Comparison of ENCODE assay signal across 8 mouse cellular contexts in the genomic region with DNA sequence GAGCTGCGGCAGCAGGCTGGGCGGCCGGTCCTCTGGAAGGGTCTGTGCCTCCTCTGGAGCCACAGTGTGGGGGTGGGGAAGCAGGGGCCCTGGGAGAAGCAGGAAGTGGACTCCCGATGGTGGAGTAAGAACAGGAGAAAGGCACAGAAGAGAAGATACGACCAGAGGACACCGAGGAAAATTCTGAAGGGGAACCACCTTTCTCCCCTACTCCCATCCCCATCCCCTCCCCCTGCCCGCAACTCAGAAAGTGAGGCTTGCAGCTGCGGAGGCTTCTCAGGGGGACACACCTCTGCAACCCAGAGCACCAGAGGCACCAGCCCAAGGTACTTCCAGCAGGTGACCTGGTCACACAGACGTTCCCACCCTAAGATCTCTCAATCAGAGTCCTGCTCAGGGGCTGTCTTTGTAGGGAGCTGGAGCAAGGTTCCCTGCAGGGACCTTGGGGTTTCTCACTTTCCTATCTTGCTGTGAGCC. TPM values are rescaled to one million over a fixed set of nuclear protein-coding genes. Genes with fewer than 3 reads are reported as not detected.
DNase-seq lines count a peak whose midpoint lies in the region; ATAC-seq and TF ChIP-seq lines count a peak whose summit lies in the region.

No protein-coding gene starts in this region.

- ATAC-seq in hindbrain, embryonic 12.5 days (ENCODE audit: low FRiP score), result peak; percentile 78
- ATAC-seq in liver, embryonic 16.5 days (ENCODE audit: low read depth), result no peak

- no peaks in the 10 kb centered on the region for H3K4me1 ChIP-seq in kidney, adult 2 months (ENCODE audit: control insufficient read depth, insufficient read depth, low read length)
- H3K4me1 ChIP-seq in hindbrain, embryonic 12.5 days, result peaks cover 20% of the 10 kb centered on the region
- H3K4me1 ChIP-seq in liver, embryonic 16.5 days (ENCODE audit: control insufficient read depth, low read depth, low read length), result peaks cover 15% of the 10 kb centered on the region
- no peaks in the 10 kb centered on the region for H3K4me1 ChIP-seq in small intestine, adult 2 months (ENCODE audit: control insufficient read depth, insufficient read depth, insufficient read length, low read length)

- no peak overlapping the region for H3K27ac ChIP-seq in kidney, adult 2 months (ENCODE audit: insufficient read depth, low read depth, low read length)
- no peak overlapping the region for H3K27ac ChIP-seq in hindbrain, embryonic 12.5 days
- H3K27ac ChIP-seq in liver, embryonic 16.5 days (ENCODE audit: low read length), result no peak overlapping the region
- no peak overlapping the region for H3K27ac ChIP-seq in small intestine, adult 2 months (ENCODE audit: insufficient read depth, low read depth, low read length)

- H3K27me3 ChIP-seq in kidney, adult 2 months (replicated peaks; ENCODE audit: control insufficient read depth, insufficient read depth, low read length), result no peaks in the 10 kb centered on the region
- peaks cover 23% of the 10 kb centered on the region for H3K27me3 ChIP-seq in hindbrain, embryonic 12.5 days
- peaks cover 8% of the 10 kb centered on the region for H3K27me3 ChIP-seq in liver, embryonic 16.5 days (ENCODE audit: control insufficient read depth, insufficient read depth, low read depth, low read length)
- no peaks in the 10 kb centered on the region for H3K27me3 ChIP-seq in small intestine, adult 2 months (ENCODE audit: control insufficient read depth, insufficient read depth, low read length)

- H3K4me2 ChIP-seq in hindbrain, embryonic 12.5 days (replicated peaks), result peak overlapping the region; percentile 56
- H3K4me2 ChIP-seq in liver, embryonic 16.5 days (ENCODE audit: low read depth, low read length), result peak overlapping the region; percentile 42

- TF ChIP-seq CTCF in kidney, adult 2 months (conservative IDR thresholded peaks at IDR 0.05; ENCODE audit: insufficient read depth, insufficient read length, low read depth, low read length), result no peak
- no peak for TF ChIP-seq CTCF in small intestine, adult 2 months (IDR thresholded peaks at IDR 0.05; ENCODE audit: extremely low read depth, insufficient read length, insufficient replicate concordance, low read depth, low read length)

- DNase-seq in kidney, adult 2 months, result no peak
- DNase-seq in kidney, adult 8-10 months, result no peak
- peak; percentile 80 for DNase-seq in embryo, embryonic 11 days
- DNase-seq in frontal cortex, postnatal 10 days (ENCODE audit: low spot score in 2 of 2), result no peak
- DNase-seq in cerebellum, postnatal 14 days, result no peak

- H3K9ac ChIP-seq in hindbrain, embryonic 12.5 days, result peak overlapping the region; percentile 47; the same call in 1 of the 2 replicates
- H3K9ac ChIP-seq in liver, embryonic 16.5 days (ENCODE audit: low read depth, low read length), result no peak overlapping the region

- 11% methylated on average over 9 of the region's 9 CpGs for WGBS in kidney, adult 2 months
- WGBS in hindbrain, embryonic 12.5 days, result 2% methylated on average over 9 of the region's 9 CpGs
- WGBS in liver, embryonic 16.5 days (ENCODE audit: insufficient replicate concordance), result 6% methylated on average over 9 of the region's 9 CpGs
- WGBS in small intestine, adult 2 months, result 28% methylated on average over 9 of the region's 9 CpGs

- TF ChIP-seq POLR2A in kidney, adult 2 months (IDR thresholded peaks at IDR 0.05; ENCODE audit: low read depth, low read length), result no peak
- TF ChIP-seq POLR2A in small intestine, adult 2 months (IDR thresholded peaks at IDR 0.05; ENCODE audit: low read depth, low read length), result no peak

- H3K4me3 ChIP-seq in kidney, adult 2 months (ENCODE audit: insufficient read depth, low read depth, low read length), result peak overlapping the region; percentile 15; the same call in 1 of the 2 replicates
- peak overlapping the region; percentile 33 for H3K4me3 ChIP-seq in hindbrain, embryonic 12.5 days
- peak overlapping the region; percentile 17; the same call in 1 of the 2 replicates for H3K4me3 ChIP-seq in liver, embryonic 16.5 days (ENCODE audit: low read depth, low read length)
- peak overlapping the region; percentile 15; the same call in 1 of the 2 replicates for H3K4me3 ChIP-seq in small intestine, adult 2 months (ENCODE audit: low read depth, low read length)

- no peaks in the 10 kb centered on the region for H3K36me3 ChIP-seq in kidney, adult 2 months (ENCODE audit: control insufficient read depth, insufficient read depth, low read length)
- no peaks in the 10 kb centered on the region for H3K36me3 ChIP-seq in hindbrain, embryonic 12.5 days
- no peaks in the 10 kb centered on the region for H3K36me3 ChIP-seq in liver, embryonic 16.5 days (ENCODE audit: control insufficient read depth, insufficient read depth)
- no peaks in the 10 kb centered on the region for H3K36me3 ChIP-seq in small intestine, adult 2 months (ENCODE audit: control insufficient read depth, insufficient read depth, low read length)

- H3K9me3 ChIP-seq in hindbrain, embryonic 12.5 days (replicated peaks), result no peaks in the 10 kb centered on the region
- H3K9me3 ChIP-seq in liver, embryonic 16.5 days (replicated peaks; ENCODE audit: control insufficient read depth, low read length), result no peaks in the 10 kb centered on the region

RNA-seq across cellular contexts. Expression of a gene that starts 7.1 kb away (rescaled TPM):
- 111 and 143 TPM in 2 replicates for polyA plus RNA-seq in kidney, adult 2 months (2012; rRNA removed)
- 240 and 269 TPM in 2 replicates for polyA plus RNA-seq in hindbrain, embryonic 12.5 days (2016; fragmentation: Nextera tagmentation; extraction: Ambion mirVana)
- 57.0 and 58.0 TPM in 2 replicates for polyA plus RNA-seq in liver, embryonic 16.5 days (2015; fragmentation: Nextera tagmentation; extraction: Ambion mirVana)
- 9.0 and 17.2 TPM in 2 replicates for polyA plus RNA-seq in small intestine, adult 2 months (2012; rRNA removed)

RNA-seq across cellular contexts. Expression of a gene that starts 27.4 kb away (rescaled TPM):
- 0.38 and 0.48 TPM in 2 replicates for polyA plus RNA-seq in kidney, adult 2 months (2012; rRNA removed)
- 94.2 and 97.2 TPM in 2 replicates for polyA plus RNA-seq in hindbrain, embryonic 12.5 days (2016; fragmentation: Nextera tagmentation; extraction: Ambion mirVana)
- 104 and 124 TPM in 2 replicates for polyA plus RNA-seq in liver, embryonic 16.5 days (2015; fragmentation: Nextera tagmentation; extraction: Ambion mirVana)
- 0.25 and 0.98 TPM in 2 replicates for polyA plus RNA-seq in small intestine, adult 2 months (2012; rRNA removed)

RNA-seq across cellular contexts. Expression of a gene that starts 42.5 kb away (rescaled TPM):
- 0.41 and 0.43 TPM in 2 replicates for polyA plus RNA-seq in kidney, adult 2 months (2012; rRNA removed)
- polyA plus RNA-seq in hindbrain, embryonic 12.5 days (2016; fragmentation: Nextera tagmentation; extraction: Ambion mirVana), result not detected in 2 replicates
- polyA plus RNA-seq in liver, embryonic 16.5 days (2015; fragmentation: Nextera tagmentation; extraction: Ambion mirVana), result 1,254 and 1,294 TPM in 2 replicates
- polyA plus RNA-seq in small intestine, adult 2 months (2012; rRNA removed), result not detected in 2 replicates

RNA-seq across cellular contexts. Expression of a gene that starts 46.2 kb away (rescaled TPM):
- 68.9 and 86.8 TPM in 2 replicates for polyA plus RNA-seq in kidney, adult 2 months (2012; rRNA removed)
- not detected in 2 replicates for polyA plus RNA-seq in hindbrain, embryonic 12.5 days (2016; fragmentation: Nextera tagmentation; extraction: Ambion mirVana)
- not detected in 2 replicates for polyA plus RNA-seq in liver, embryonic 16.5 days (2015; fragmentation: Nextera tagmentation; extraction: Ambion mirVana)
- 1.0 and 2.5 TPM in 2 replicates for polyA plus RNA-seq in small intestine, adult 2 months (2012; rRNA removed)

Comparison
In these comparisons a context has a peak if more than half of its experiments do, and no peak if none do; other contexts are left out.
1. RNA of a gene that starts 27.4 kb away (polyA plus RNA-seq): 104 to 124 TPM in liver, embryonic 16.5 days and 94.2 to 97.2 TPM in hindbrain, embryonic 12.5 days; 0.25 to 0.98 TPM in small intestine, adult 2 months and 0.38 to 0.48 TPM in kidney, adult 2 months; every median in the first group is over 10 times any median in the second.
2. RNA of a gene that starts 42.5 kb away (polyA plus RNA-seq): 1,254 to 1,294 TPM in liver, embryonic 16.5 days; 0.41 to 0.43 TPM in kidney, adult 2 months, not detected in hindbrain, embryonic 12.5 days and not detected in small intestine, adult 2 months; every median in the first group is over 100 times any median in the second.
3. Peak in every context shown above with its lines, with median percentiles within 50 percentile points of each other: H3K4me3 ChIP-seq.